Mouse (Mus musculus) thymus, adult 18-20 months (tissue): Measurements from ENCODE around the gene Opcml.

Experiments
- DNase-seq, 2 experiments: peaks; one replicate each; pipeline ENCODE4 v3.0.0; 2022; ENCODE audit warnings: mixed read lengths in 2 of 2

Gene Opcml

GRCm38 (mm10) chr9:28440192-28440795, 649.7 kb downstream of the Opcml start:
- no peak for DNase-seq

GRCm38 (mm10) chr9:28444485-28444884, 653.9 kb downstream of the Opcml start:
- no peak for DNase-seq

- no peak for DNase-seq
Observed at GRCm38 (mm10) chr9:28444972-28445371, 654.4 kb downstream of the Opcml start.

GRCm38 (mm10) chr9:28445863-28446262, 655.3 kb downstream of the Opcml start:
- DNase-seq, result no peak

GRCm38 (mm10) chr9:28446278-28447064, 655.9 kb downstream of the Opcml start:
- no peak for DNase-seq

- no peak for DNase-seq
Observed at GRCm38 (mm10) chr9:28452509-28452908, 661.9 kb downstream of the Opcml start.

GRCm38 (mm10) chr9:28453062-28453461, 662.5 kb downstream of the Opcml start:
- DNase-seq, result no peak

GRCm38 (mm10) chr9:28457982-28458770, 667.6 kb downstream of the Opcml start:
- no peak for DNase-seq

- no peak for DNase-seq
Observed at GRCm38 (mm10) chr9:28463622-28464021, 673.0 kb downstream of the Opcml start.

GRCm38 (mm10) chr9:28469419-28469818, 678.8 kb downstream of the Opcml start:
- no peak for DNase-seq

- DNase-seq, result no peak
Observed at GRCm38 (mm10) chr9:28471501-28471900, 680.9 kb downstream of the Opcml start.

- DNase-seq, result no peak
Observed at GRCm38 (mm10) chr9:28474586-28474985, 684.0 kb downstream of the Opcml start.

GRCm38 (mm10) chr9:28481261-28481660, 690.7 kb downstream of the Opcml start:
- DNase-seq, result no peak

- DNase-seq, result no peak
Observed at GRCm38 (mm10) chr9:28488499-28488898, 697.9 kb downstream of the Opcml start.

GRCm38 (mm10) chr9:28489828-28490227, 699.3 kb downstream of the Opcml start:
- DNase-seq, result no peak

GRCm38 (mm10) chr9:28490410-28490809, 699.8 kb downstream of the Opcml start:
- DNase-seq, result no peak

- no peak for DNase-seq
Observed at GRCm38 (mm10) chr9:28499841-28500794, 709.5 kb downstream of the Opcml start.

- DNase-seq, result no peak
Observed at GRCm38 (mm10) chr9:28513905-28514304, 723.3 kb downstream of the Opcml start.

GRCm38 (mm10) chr9:28533191-28533590, 742.6 kb downstream of the Opcml start:
- no peak for DNase-seq

GRCm38 (mm10) chr9:28535006-28535405, 744.4 kb downstream of the Opcml start:
- DNase-seq, result no peak

- DNase-seq, result no peak
Observed at GRCm38 (mm10) chr9:28536637-28537036, 746.1 kb downstream of the Opcml start.

- DNase-seq, result no peak
Observed at GRCm38 (mm10) chr9:28548189-28548588, 757.6 kb downstream of the Opcml start.
